Mouse (Mus musculus): Measurements from ENCODE around the gene Clic5.

DNA sequence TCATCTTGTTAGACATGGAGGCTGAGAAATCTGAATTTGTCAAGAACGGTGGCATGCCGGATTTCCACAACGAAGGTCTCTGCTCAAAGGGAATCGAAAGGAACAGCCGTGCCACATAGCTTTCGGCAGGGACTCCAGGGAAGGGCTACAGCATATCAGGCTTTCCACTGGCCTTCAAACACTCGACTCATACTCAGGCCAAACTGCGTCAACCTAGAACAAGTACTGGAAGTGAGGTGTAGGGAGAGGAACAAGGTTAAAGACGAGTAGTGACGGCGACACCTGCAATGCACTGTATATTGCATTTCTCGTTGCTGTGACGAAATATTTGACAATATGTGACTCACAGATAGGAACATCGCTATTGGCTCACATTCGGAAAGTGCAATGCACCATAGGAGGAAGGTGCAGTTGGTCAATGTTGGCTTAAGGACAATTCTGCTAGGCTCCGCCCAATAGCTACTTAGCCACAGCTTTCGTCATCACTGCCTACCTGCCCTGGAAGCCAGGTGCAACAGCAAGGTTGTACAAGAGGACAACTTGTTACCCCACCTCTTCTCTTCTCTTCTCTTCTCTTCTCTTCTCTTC lies 112.9 kb downstream of the Clic5 start:
- TF ChIP-seq MYOD1 (IDR thresholded peaks at IDR 0.05; ENCODE audit: control insufficient read depth in 1 of 3, insufficient read length in 2 of 3, low read depth in 2 of 3) (no peak), POLR2A (IDR thresholded peaks at IDR 0.05; ENCODE audit: insufficient read length, low read depth) (no peak), TCF12 (IDR thresholded peaks at IDR 0.05; ENCODE audit: insufficient read depth, poor library complexity, severe bottlenecking) (no peak), USF1 (IDR thresholded peaks at IDR 0.05; ENCODE audit: low read depth) (no peak), MYOG (IDR thresholded peaks at IDR 0.05; ENCODE audit: control insufficient read depth in 1 of 3, insufficient read depth in 1 of 3, insufficient read length in 2 of 3, low read depth in 2 of 3) (no peak), MAX (IDR thresholded peaks at IDR 0.05; ENCODE audit: low read depth) (no peak), CEBPB (IDR thresholded peaks at IDR 0.05; ENCODE audit: insufficient read depth, poor library complexity, severe bottlenecking) (no peak), E2F4 (IDR thresholded peaks at IDR 0.05; ENCODE audit: insufficient read depth) (no peak)
